Mouse (Mus musculus): Measurements from ENCODE around the gene Gtf3c5. TPM values are rescaled to one million over a fixed set of nuclear protein-coding genes. Genes with fewer than 3 reads are reported as not detected.

Gtf3c5 gene
- polyA plus RNA-seq, 1 experiment from 2014 or later, result 32.5 TPM

- Histone ChIP-seq H3K4me3 (no peak overlapping the region), H3K9ac (no peak overlapping the region), H3K27ac (ENCODE audit: poor library complexity, severe bottlenecking) (no peak overlapping the region), H3K4me1 (replicated peaks) (peaks cover 27% of the 10 kb centered on the region), H3K9me3 (replicated peaks) (no peaks in the 10 kb centered on the region; the same call in 1 of the 2 replicates), H3K36me3 (no peaks in the 10 kb centered on the region), H3K27me3 (replicated peaks) (peaks cover 7% of the 10 kb centered on the region; the same call in 1 of the 2 replicates), H3K4me2 (no peak overlapping the region)
- no peak for ATAC-seq (ENCODE audit: insufficient number of reproducible peaks, low FRiP score)
- 70% methylated on average over 7 of the region's 7 CpGs for WGBS
These were observed 12.5 kb upstream of the Gtf3c5 start for GRCm38 (mm10) chr2:28596021-28596420.

- Histone ChIP-seq H3K4me1 (replicated peaks) (peaks cover 4% of the 10 kb centered on the region), H3K4me2 (no peak overlapping the region), H3K36me3 (no peaks in the 10 kb centered on the region), H3K4me3 (no peak overlapping the region), H3K27ac (ENCODE audit: poor library complexity, severe bottlenecking) (no peak overlapping the region), H3K9ac (no peak overlapping the region), H3K27me3 (replicated peaks) (peaks cover 14% of the 10 kb centered on the region; the same call in 1 of the 2 replicates), H3K9me3 (replicated peaks) (no peaks in the 10 kb centered on the region; the same call in 1 of the 2 replicates)
- WGBS, result 6% methylated on average over 15 of the region's 15 CpGs
- ATAC-seq (ENCODE audit: insufficient number of reproducible peaks, low FRiP score), result 0 out of 2 replicates have a peak, but pooled peaks have one; percentile 56
These were observed 9.3 kb upstream of the Gtf3c5 start for GRCm38 (mm10) chr2:28592809-28593208.

- WGBS, result 66% methylated on average over 2 of the region's 2 CpGs
- Histone ChIP-seq H3K27ac (ENCODE audit: poor library complexity, severe bottlenecking) (no peak overlapping the region), H3K9me3 (replicated peaks) (no peaks in the 10 kb centered on the region), H3K27me3 (replicated peaks) (peaks cover 17% of the 10 kb centered on the region; the same call in 1 of the 2 replicates), H3K4me2 (no peak overlapping the region), H3K4me3 (no peak overlapping the region), H3K9ac (no peak overlapping the region), H3K36me3 (no peaks in the 10 kb centered on the region), H3K4me1 (replicated peaks) (no peaks in the 10 kb centered on the region)
- ATAC-seq (ENCODE audit: insufficient number of reproducible peaks, low FRiP score), result no peak
These were observed 7.9 kb upstream of the Gtf3c5 start for GRCm38 (mm10) chr2:28591479-28591878.

- peaks cover 15% of the 10 kb centered on the region; the same call in 1 of the 2 replicates for H3K27me3 ChIP-seq (replicated peaks)
- no peak for ATAC-seq (ENCODE audit: insufficient number of reproducible peaks, low FRiP score)
- H3K4me1 ChIP-seq (replicated peaks), result peaks cover 2% of the 10 kb centered on the region
- WGBS, result 22% methylated on average over 1 of the region's 1 CpGs
- H3K27ac ChIP-seq (ENCODE audit: poor library complexity, severe bottlenecking), result no peak overlapping the region
- H3K36me3 ChIP-seq, result no peaks in the 10 kb centered on the region
- no peaks in the 10 kb centered on the region for H3K9me3 ChIP-seq (replicated peaks)
- no peak overlapping the region for H3K9ac ChIP-seq
- no peak overlapping the region for H3K4me2 ChIP-seq
- H3K4me3 ChIP-seq, result no peak overlapping the region
These were observed 5.0 kb upstream of the Gtf3c5 start for GRCm38 (mm10) chr2:28588574-28588973.

GRCm38 (mm10) chr2:28585730-28586129 lies 2.2 kb upstream of the Gtf3c5 start:
- Histone ChIP-seq H3K9me3 (replicated peaks) (no peaks in the 10 kb centered on the region), H3K27ac (ENCODE audit: poor library complexity, severe bottlenecking) (no peak overlapping the region), H3K9ac (no peak overlapping the region; the same call in 1 of the 2 replicates), H3K4me1 (replicated peaks) (peaks cover 12% of the 10 kb centered on the region), H3K36me3 (peaks cover 3% of the 10 kb centered on the region), H3K27me3 (replicated peaks) (peaks cover 9% of the 10 kb centered on the region; the same call in 1 of the 2 replicates), H3K4me3 (no peak overlapping the region), H3K4me2 (no peak overlapping the region)
- ATAC-seq (ENCODE audit: insufficient number of reproducible peaks, low FRiP score), result no peak
- WGBS, result 39% methylated on average over 2 of the region's 2 CpGs

- Histone ChIP-seq H3K27me3 (replicated peaks) (peaks cover 3% of the 10 kb centered on the region; the same call in 1 of the 2 replicates), H3K4me1 (replicated peaks) (peaks cover 12% of the 10 kb centered on the region), H3K9me3 (replicated peaks) (no peaks in the 10 kb centered on the region), H3K9ac (no peak overlapping the region), H3K27ac (ENCODE audit: poor library complexity, severe bottlenecking) (no peak overlapping the region), H3K4me3 (no peak overlapping the region), H3K4me2 (no peak overlapping the region), H3K36me3 (peaks cover 7% of the 10 kb centered on the region)
- 19% methylated on average over 6 of the region's 6 CpGs for WGBS
- ATAC-seq (ENCODE audit: insufficient number of reproducible peaks, low FRiP score), result no peak
These were observed 1.6 kb upstream of the Gtf3c5 start for GRCm38 (mm10) chr2:28585043-28585571.

- WGBS, result under 1% methylated on average over 56 of the region's 56 CpGs
- peak; percentile 89 for ATAC-seq (ENCODE audit: insufficient number of reproducible peaks, low FRiP score)
- Histone ChIP-seq H3K4me3 (peak overlapping the region; percentile 78), H3K27ac (ENCODE audit: poor library complexity, severe bottlenecking) (peak overlapping the region; percentile 71), H3K9me3 (replicated peaks) (no peaks in the 10 kb centered on the region), H3K27me3 (replicated peaks) (peaks cover 3% of the 10 kb centered on the region; the same call in 1 of the 2 replicates), H3K36me3 (peaks cover 30% of the 10 kb centered on the region), H3K9ac (peak overlapping the region; percentile 77), H3K4me2 (peak overlapping the region; percentile 76), H3K4me1 (replicated peaks) (peaks cover 12% of the 10 kb centered on the region)
These were observed 751 bp downstream of the Gtf3c5 start for GRCm38 (mm10) chr2:28582647-28583353.

GRCm38 (mm10) chr2:28578003-28578402 lies 5.5 kb downstream of the Gtf3c5 start:
- no peak overlapping the region for H3K4me2 ChIP-seq
- peaks cover 6% of the 10 kb centered on the region; the same call in 1 of the 2 replicates for H3K4me1 ChIP-seq (replicated peaks)
- no peak overlapping the region for H3K4me3 ChIP-seq
- peaks cover 76% of the 10 kb centered on the region for H3K36me3 ChIP-seq
- no peak for ATAC-seq (ENCODE audit: insufficient number of reproducible peaks, low FRiP score)
- H3K27ac ChIP-seq (ENCODE audit: poor library complexity, severe bottlenecking), result no peak overlapping the region
- no peaks in the 10 kb centered on the region for H3K9me3 ChIP-seq (replicated peaks)
- no peaks in the 10 kb centered on the region for H3K27me3 ChIP-seq (replicated peaks)
- H3K9ac ChIP-seq, result no peak overlapping the region
- 75% methylated on average over 5 of the region's 5 CpGs for WGBS

GRCm38 (mm10) chr2:28576815-28577214 lies 6.7 kb downstream of the Gtf3c5 start:
- Histone ChIP-seq H3K36me3 (peaks cover 88% of the 10 kb centered on the region), H3K27ac (ENCODE audit: poor library complexity, severe bottlenecking) (no peak overlapping the region), H3K4me3 (no peak overlapping the region), H3K27me3 (replicated peaks) (no peaks in the 10 kb centered on the region), H3K4me2 (no peak overlapping the region), H3K9me3 (replicated peaks) (no peaks in the 10 kb centered on the region), H3K9ac (no peak overlapping the region), H3K4me1 (replicated peaks) (0 out of 2 replicates have a peak, but pooled peaks cover under 1% of the 10 kb centered on the region)
- WGBS, result 82% methylated on average over 3 of the region's 3 CpGs
- no peak for ATAC-seq (ENCODE audit: insufficient number of reproducible peaks, low FRiP score)

- H3K4me1 ChIP-seq (replicated peaks), result no peaks in the 10 kb centered on the region
- H3K27me3 ChIP-seq (replicated peaks), result no peaks in the 10 kb centered on the region
- H3K9ac ChIP-seq, result no peak overlapping the region
- no peak overlapping the region for H3K4me3 ChIP-seq
- no peaks in the 10 kb centered on the region for H3K9me3 ChIP-seq (replicated peaks)
- WGBS, result 84% methylated on average over 4 of the region's 4 CpGs
- H3K27ac ChIP-seq (ENCODE audit: poor library complexity, severe bottlenecking), result no peak overlapping the region
- peaks cover 95% of the 10 kb centered on the region for H3K36me3 ChIP-seq
- H3K4me2 ChIP-seq, result no peak overlapping the region
- no peak for ATAC-seq (ENCODE audit: insufficient number of reproducible peaks, low FRiP score)
These were observed 8.2 kb downstream of the Gtf3c5 start for GRCm38 (mm10) chr2:28575341-28575740.

GRCm38 (mm10) chr2:28569903-28570302 lies 13.6 kb downstream of the Gtf3c5 start:
- no peak overlapping the region for H3K9ac ChIP-seq
- 72% methylated on average over 2 of the region's 3 CpGs for WGBS
- H3K9me3 ChIP-seq (replicated peaks), result no peaks in the 10 kb centered on the region
- no peak overlapping the region for H3K4me3 ChIP-seq
- H3K27me3 ChIP-seq (replicated peaks), result no peaks in the 10 kb centered on the region
- H3K36me3 ChIP-seq, result peaks cover 97% of the 10 kb centered on the region
- no peaks in the 10 kb centered on the region for H3K4me1 ChIP-seq (replicated peaks)
- H3K4me2 ChIP-seq, result no peak overlapping the region
- no peak for ATAC-seq (ENCODE audit: insufficient number of reproducible peaks, low FRiP score)
- H3K27ac ChIP-seq (ENCODE audit: poor library complexity, severe bottlenecking), result no peak overlapping the region

Measured in heart, embryonic 12.5 days (tissue).